Mouse (Mus musculus) small intestine, adult 2 months (tissue): ENCODE measurements around the gene Pou2f2. TPM values are rescaled to one million over a fixed set of nuclear protein-coding genes. Genes with fewer than 3 reads are reported as not detected.

Experiments
- H3K27ac ChIP-seq: fragments of 200-500 bp; 2 replicates; pipeline ENCODE4 v1.5.1; 2012; ENCODE audit warnings: low read depth, low read length, control low read depth, inconsistent platforms; ENCODE audit not compliant: insufficient read depth
- H3K27me3 ChIP-seq: fragments of 200-500 bp; 2 replicates; pipeline ENCODE4 v1.6.1; 2012; ENCODE audit warnings: mild to moderate bottlenecking, moderate library complexity, low read length, inconsistent platforms; ENCODE audit not compliant: control insufficient read depth, insufficient read depth
- H3K36me3 ChIP-seq: fragments of 200-500 bp; 2 replicates; pipeline ENCODE4 v1.6.1; 2012; ENCODE audit warnings: mild to moderate bottlenecking, low read length, control low read depth, inconsistent platforms; ENCODE audit not compliant: control insufficient read depth, insufficient read depth
- H3K4me1 ChIP-seq: fragments of 200-500 bp; 2 replicates; pipeline ENCODE4 v1.6.1; 2012; ENCODE audit warnings: low read length, inconsistent platforms, mixed read lengths; ENCODE audit not compliant: control insufficient read depth, insufficient read depth, insufficient read length
- H3K4me3 ChIP-seq: fragments of 200-500 bp; 2 replicates; pipeline ENCODE4 v1.5.1; 2012; ENCODE audit warnings: low read depth, mild to moderate bottlenecking, control low read depth, inconsistent platforms, low read length, moderate library complexity
- CTCF ChIP-seq: fragments of 200-500 bp; IDR thresholded peaks from 2 replicates; pipeline ENCODE4 v1.5.1; 2012; ENCODE audit warnings: low read depth, mild to moderate bottlenecking, control low read depth, inconsistent platforms, low read length, moderate library complexity, mixed read lengths; ENCODE audit not compliant: insufficient replicate concordance, insufficient read length; ENCODE audit errors: extremely low read depth
- POLR2A ChIP-seq: fragments of 200-500 bp; IDR thresholded peaks from 2 replicates; pipeline ENCODE4 v1.6.1; 2012; ENCODE audit warnings: low read depth, mild to moderate bottlenecking, control low read depth, inconsistent platforms, low read length, moderate library complexity
- WGBS: fragments of 180-500 bp; shearing (Covaris S2); methylation state at CpG from one replicate; pipeline ENCODE4 v1.1.7; 2018; 5-methylcytosine and 5-hydroxymethylcytosine counted together
- polyA plus RNA-seq: library from polyadenylated mRNA; depleted of rRNA; stranded (reverse); fragments of >200 nt; gene quantifications from 2 replicates; pipeline ENCODE4 v1.2.3, GENCODE M21; 2012; rRNA removed

Pou2f2 gene
- 2.9 and 6.9 TPM in 2 replicates for polyA plus RNA-seq

- H3K27me3 ChIP-seq: peaks cover 61% of the 10 kb centered on the region
- peak within 1 kb of the TSS; percentile 54 for H3K4me3 ChIP-seq
- H3K36me3 ChIP-seq: no peaks in the 10 kb centered on the region
- 1% methylated on average over 50 of the region's 56 CpGs for WGBS
- TF ChIP-seq CTCF (no peak), POLR2A (no peak)
- peaks cover 5% of the 10 kb centered on the region for H3K4me1 ChIP-seq
- no peak within 1 kb of the TSS for H3K27ac ChIP-seq
Observed at GRCm38 (mm10) chr7:25179606-25180161, at the start of gene Pou2f2. Gene Pou2f2 (minus strand): TSS chr7:25179726.

GRCm38 (mm10) chr7:25227523-25228300 lies 48.2 kb upstream of the Pou2f2 start:
- Histone ChIP-seq H3K27me3 (no peaks in the 10 kb centered on the region), H3K4me1 (no peaks in the 10 kb centered on the region), H3K27ac (no peak overlapping the region), H3K4me3 (no peak overlapping the region), H3K36me3 (peaks cover 79% of the 10 kb centered on the region)
- WGBS: 81% methylated on average over 1 of the region's 1 CpGs
- TF ChIP-seq POLR2A (no peak), CTCF (no peak)

DNA sequence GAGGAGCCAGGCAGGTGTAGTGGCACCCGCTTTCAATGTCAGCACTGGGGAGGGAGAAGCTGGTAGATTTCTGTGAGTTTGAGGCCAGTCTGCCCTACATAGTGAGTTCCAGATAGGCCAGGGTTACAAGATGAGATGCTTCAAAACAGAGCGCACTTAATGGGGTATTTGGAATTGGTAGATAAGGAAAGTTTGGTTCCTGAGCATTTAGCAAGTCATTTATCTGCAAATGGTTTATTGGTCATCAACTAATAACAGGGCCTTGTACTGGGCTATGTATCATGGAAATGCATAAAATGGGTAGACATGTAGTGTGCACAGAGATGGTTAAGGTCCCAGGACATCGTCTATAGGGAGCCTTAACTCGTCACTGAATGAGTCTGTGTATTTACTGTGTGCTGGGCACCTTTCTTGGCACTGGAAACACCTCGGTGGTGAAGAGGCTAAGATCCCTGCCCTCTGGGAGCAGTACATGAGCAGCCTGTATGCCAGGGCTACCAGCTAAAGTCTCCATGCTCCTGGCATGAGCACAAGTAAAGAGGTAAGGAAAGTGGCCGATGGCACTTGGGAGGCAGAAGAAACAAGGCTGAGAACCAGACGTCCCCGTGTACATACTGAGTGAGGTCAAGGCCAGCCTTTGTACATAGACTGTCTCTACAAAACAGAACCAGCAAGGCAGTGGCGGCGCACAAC lies 42.9 kb upstream of the Pou2f2 start:
- no peak overlapping the region for H3K27ac ChIP-seq
- no peaks in the 10 kb centered on the region for H3K27me3 ChIP-seq
- no peak for TF ChIP-seq CTCF
- TF ChIP-seq POLR2A: no peak
- WGBS: 73% methylated on average over 10 of the region's 10 CpGs
- H3K4me3 ChIP-seq: no peak overlapping the region
- peaks cover 9% of the 10 kb centered on the region for H3K4me1 ChIP-seq
- H3K36me3 ChIP-seq: peaks cover 32% of the 10 kb centered on the region

GRCm38 (mm10) chr7:25221102-25221883 lies 41.8 kb upstream of the Pou2f2 start, which contains the start of gene Zfp526:
Gene Zfp526 (plus strand): TSS chr7:25221425.
- Histone ChIP-seq H3K4me1 (peaks cover 11% of the 10 kb centered on the region), H3K27me3 (no peaks in the 10 kb centered on the region), H3K4me3 (peak within 1 kb of the TSS; percentile 84), H3K36me3 (peaks cover 25% of the 10 kb centered on the region), H3K27ac (peak within 1 kb of the TSS; percentile 93)
- WGBS: under 1% methylated on average over 39 of the region's 45 CpGs
- TF ChIP-seq POLR2A (peak; percentile 68), CTCF (no peak)

DNA sequence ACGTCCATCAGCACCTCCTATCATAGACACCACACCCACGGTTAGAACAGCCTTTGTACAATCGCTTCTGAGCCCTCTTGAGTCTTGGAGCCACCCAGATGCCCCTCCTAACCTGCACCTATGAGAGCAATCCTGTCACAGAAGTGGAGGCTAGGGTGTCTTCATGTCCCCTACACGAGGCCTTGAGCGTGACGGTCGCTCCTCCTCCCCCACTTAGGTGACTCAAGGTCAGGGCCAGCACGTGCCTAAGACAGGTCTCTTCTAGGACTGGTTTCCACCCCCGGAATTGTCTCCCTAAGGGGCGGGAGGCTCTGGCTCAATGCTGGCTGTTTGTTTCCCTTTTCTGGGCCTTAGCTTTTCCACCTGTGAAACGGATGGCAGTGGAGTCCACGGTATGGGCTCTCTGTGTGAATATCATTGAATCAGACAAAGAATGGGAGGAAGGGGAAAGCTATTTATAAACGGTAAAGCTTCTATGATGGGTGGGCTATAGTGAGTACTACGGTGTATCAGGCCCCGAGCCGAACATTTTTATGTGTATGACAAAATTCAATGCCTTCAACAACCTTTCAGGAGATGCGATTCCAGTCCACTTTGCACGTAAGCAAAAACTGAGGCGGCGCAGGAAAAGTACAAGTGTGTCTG lies 41.1 kb upstream of the Pou2f2 start, which contains the start of gene Dedd2:
Gene Dedd2, minus strand, starts transcription at position 159 of the 645 bp plus-strand sequence.
- peak within 1 kb of the TSS; percentile 84 for H3K4me3 ChIP-seq
- H3K27me3 ChIP-seq: no peaks in the 10 kb centered on the region
- H3K36me3 ChIP-seq: peaks cover 18% of the 10 kb centered on the region
- peak within 1 kb of the TSS; percentile 93 for H3K27ac ChIP-seq
- H3K4me1 ChIP-seq: peaks cover 11% of the 10 kb centered on the region
- 1% methylated on average over 20 of the region's 20 CpGs for WGBS
- TF ChIP-seq POLR2A: no peak; the same call in none of the 2 replicates
- no peak for TF ChIP-seq CTCF

DNA sequence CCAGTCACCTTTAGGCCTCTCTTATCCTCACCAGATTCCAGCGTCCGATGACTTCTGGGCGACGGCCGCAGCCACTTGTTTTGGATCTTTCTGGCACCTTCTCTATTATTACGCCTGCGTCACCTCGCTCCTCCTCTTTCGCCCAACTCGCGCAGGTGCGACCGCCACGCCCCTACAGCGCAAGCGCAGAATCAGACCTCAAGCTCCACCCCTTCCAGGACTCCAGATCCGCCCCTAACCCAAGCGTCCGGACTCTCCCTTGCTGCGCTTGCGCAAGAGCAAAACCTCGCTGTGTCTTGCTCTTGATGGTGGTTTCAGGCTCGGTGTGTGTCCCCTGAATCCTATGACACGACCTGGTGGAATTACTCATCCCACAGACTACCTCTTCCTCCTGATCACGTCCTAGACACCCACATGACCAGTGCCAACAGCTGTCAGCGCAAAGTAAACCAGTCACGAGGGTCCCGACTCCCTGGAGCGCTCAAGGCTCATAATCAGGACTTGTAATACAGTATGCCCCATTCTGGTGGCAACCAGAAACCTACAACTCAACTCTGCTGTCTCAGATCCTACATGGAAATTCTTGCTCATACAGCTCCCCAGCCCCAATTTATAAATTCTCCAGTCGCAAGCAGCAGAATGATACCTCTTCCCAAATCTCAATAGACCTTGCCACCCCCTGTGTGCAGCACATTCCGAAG lies 40.4 kb upstream of the Pou2f2 start:
- Histone ChIP-seq H3K4me1 (peaks cover 11% of the 10 kb centered on the region), H3K4me3 (peak overlapping the region; percentile 84), H3K27me3 (no peaks in the 10 kb centered on the region), H3K27ac (peak overlapping the region; percentile 93), H3K36me3 (peaks cover 17% of the 10 kb centered on the region)
- peak; percentile 98 for TF ChIP-seq POLR2A
- no peak for TF ChIP-seq CTCF
- 2% methylated on average over 31 of the region's 31 CpGs for WGBS
